Mouse (Mus musculus) intestine, postnatal 0 days (tissue): Measurements from ENCODE around the gene Yy2. TPM values are rescaled to one million over a fixed set of nuclear protein-coding genes. Genes with fewer than 3 reads are reported as not detected.

ENCODE experiments used
- ATAC-seq: fragments of 200-750 bp; cut with Nextera tagmentation; 2 replicates; pipeline ENCODE4 v1.8.0; 2017; ENCODE audit warnings: mild to moderate bottlenecking, moderate TSS enrichment, moderate library complexity
- H3K27ac ChIP-seq: fragments of 300-500 bp; sonication (generic); 2 replicates; pipeline ENCODE4 v1.5.1; 2014; ENCODE audit warnings: mild to moderate bottlenecking, low read depth, low read length, moderate library complexity
- H3K27me3 ChIP-seq: fragments of 300-500 bp; sonication (generic); replicated peaks from 2 replicates; pipeline ENCODE4 v1.6.1; 2014; ENCODE audit warnings: low read length, mixed read lengths; ENCODE audit not compliant: control insufficient read depth, insufficient read depth
- H3K36me3 ChIP-seq: fragments of 300-500 bp; sonication (generic); 2 replicates; pipeline ENCODE4 v1.6.1; 2014; ENCODE audit warnings: mild to moderate bottlenecking, moderate library complexity; ENCODE audit not compliant: control insufficient read depth, insufficient read depth
- H3K4me1 ChIP-seq: fragments of 300-500 bp; sonication (generic); replicated peaks from 2 replicates; pipeline ENCODE4 v1.6.1; 2014; ENCODE audit warnings: antibody characterized with exemption, low read length, mixed read lengths; ENCODE audit not compliant: control insufficient read depth, insufficient read depth
- H3K4me2 ChIP-seq: fragments of 300-500 bp; sonication (generic); replicated peaks from 2 replicates; pipeline ENCODE4 v1.6.1; 2014; ENCODE audit warnings: low read depth, mild to moderate bottlenecking, moderate library complexity
- H3K4me3 ChIP-seq: fragments of 300-500 bp; sonication (generic); 2 replicates; pipeline ENCODE4 v1.5.1; 2014; ENCODE audit warnings: low read depth, low read length
- H3K9ac ChIP-seq: fragments of 300-500 bp; sonication (generic); 2 replicates; pipeline ENCODE4 v1.6.1; 2014; ENCODE audit warnings: mild to moderate bottlenecking, low read depth, low read length
- H3K9me3 ChIP-seq: fragments of 300-500 bp; sonication (generic); 2 replicates; pipeline ENCODE4 v1.6.1; 2016; ENCODE audit warnings: mixed run types; ENCODE audit not compliant: control insufficient read depth
- CTCF ChIP-seq: sonication (generic); IDR thresholded peaks from 2 replicates; pipeline ENCODE4 v1.5.1; 2016; ENCODE audit warnings: low read depth, mild to moderate bottlenecking, control low read depth, antibody characterized with exemption, moderate library complexity
- WGBS: fragments of 180-500 bp; shearing (Covaris S2); extraction: QIAGEN DNeasy Blood & Tissue Kit; methylation state at CpG from one replicate; pipeline ENCODE4 v1.1.7; 2014; 5-methylcytosine and 5-hydroxymethylcytosine counted together
- polyA plus RNA-seq: library from polyadenylated mRNA; unstranded; fragments of >200 nt; fragmentation: Nextera tagmentation; extraction: Ambion mirVana; gene quantifications from 2 replicates; pipeline ENCODE4 v1.2.1, GENCODE M21; 2015

Gene Yy2
- 0.78 and 1.2 TPM in 2 replicates for polyA plus RNA-seq

GRCm38 (mm10) chrX:157568840-157569239 lies at the start of gene Yy2:
Gene Yy2, minus strand, starts transcription at chrX:157568985.
- no peak for TF ChIP-seq CTCF
- Histone ChIP-seq H3K9ac (no peak within 1 kb of the TSS), H3K4me3 (no peak within 1 kb of the TSS), H3K4me2 (no peak within 1 kb of the TSS), H3K36me3 (no peaks in the 10 kb centered on the region; the same call in 1 of the 2 replicates), H3K4me1 (no peaks in the 10 kb centered on the region), H3K9me3 (no peaks in the 10 kb centered on the region), H3K27ac (no peak within 1 kb of the TSS), H3K27me3 (no peaks in the 10 kb centered on the region)
- WGBS: 87% methylated on average over 26 of the region's 26 CpGs
- no peak for ATAC-seq

DNA sequence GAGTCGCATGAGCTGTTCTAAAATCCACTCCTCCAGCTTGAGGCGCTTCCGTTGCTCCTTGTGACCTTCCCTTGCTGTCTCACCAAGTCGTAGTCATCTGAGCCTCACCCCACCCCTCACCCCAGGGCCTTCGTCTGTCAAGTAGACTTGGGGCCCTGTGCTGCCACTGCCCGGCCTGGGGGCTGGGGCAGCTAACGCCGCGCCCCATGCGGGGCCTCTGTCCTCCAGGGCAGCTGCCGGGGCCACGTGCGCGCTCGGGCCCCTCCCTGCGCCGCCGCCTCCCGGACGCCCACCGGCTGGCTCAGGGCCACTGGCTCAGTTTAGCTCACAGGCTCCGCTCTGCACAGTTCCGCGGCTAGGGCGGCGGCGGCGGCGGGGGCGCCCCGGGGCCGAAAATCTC lies 44.1 kb upstream of the Yy2 start:
- WGBS: 29% methylated on average over 32 of the region's 32 CpGs
- H3K4me3 ChIP-seq: no peak overlapping the region
- peak; percentile 73 for ATAC-seq

GRCm38 (mm10) chrX:157601450-157601849 lies 32.7 kb upstream of the Yy2 start:
- ATAC-seq: no peak
- Histone ChIP-seq H3K27me3 (no peaks in the 10 kb centered on the region), H3K36me3 (no peaks in the 10 kb centered on the region), H3K9me3 (no peaks in the 10 kb centered on the region), H3K4me1 (no peaks in the 10 kb centered on the region), H3K4me3 (no peak overlapping the region), H3K4me2 (no peak overlapping the region), H3K9ac (no peak overlapping the region), H3K27ac (peak overlapping the region; percentile 15; the same call in 1 of the 2 replicates)
- WGBS: 14% methylated on average over 3 of the region's 3 CpGs
- TF ChIP-seq CTCF: peak; percentile 64

More for the DNA sequence above, 44.1 kb upstream of the Yy2 start:
- H3K4me2 ChIP-seq: peak overlapping the region; percentile 50
- no peak for TF ChIP-seq CTCF
- H3K27me3 ChIP-seq: no peaks in the 10 kb centered on the region
- H3K4me1 ChIP-seq: no peaks in the 10 kb centered on the region
- no peak overlapping the region for H3K9ac ChIP-seq
- H3K36me3 ChIP-seq: no peaks in the 10 kb centered on the region
- no peaks in the 10 kb centered on the region for H3K9me3 ChIP-seq
- H3K27ac ChIP-seq: no peak overlapping the region

GRCm38 (mm10) chrX:157598186-157598996 lies 29.6 kb upstream of the Yy2 start, which contains the start of gene Mbtps2:
Gene Mbtps2, minus strand, starts transcription at chrX:157598715.
- peak; percentile 92 for ATAC-seq
- Histone ChIP-seq H3K27me3 (no peaks in the 10 kb centered on the region), H3K36me3 (no peaks in the 10 kb centered on the region), H3K9me3 (no peaks in the 10 kb centered on the region), H3K9ac (peak within 1 kb of the TSS; percentile 71), H3K4me3 (peak within 1 kb of the TSS; percentile 63), H3K4me2 (peak within 1 kb of the TSS; percentile 54), H3K27ac (peak within 1 kb of the TSS; percentile 89), H3K4me1 (no peaks in the 10 kb centered on the region)
- TF ChIP-seq CTCF: no peak
- WGBS: 21% methylated on average over 51 of the region's 74 CpGs

DNA sequence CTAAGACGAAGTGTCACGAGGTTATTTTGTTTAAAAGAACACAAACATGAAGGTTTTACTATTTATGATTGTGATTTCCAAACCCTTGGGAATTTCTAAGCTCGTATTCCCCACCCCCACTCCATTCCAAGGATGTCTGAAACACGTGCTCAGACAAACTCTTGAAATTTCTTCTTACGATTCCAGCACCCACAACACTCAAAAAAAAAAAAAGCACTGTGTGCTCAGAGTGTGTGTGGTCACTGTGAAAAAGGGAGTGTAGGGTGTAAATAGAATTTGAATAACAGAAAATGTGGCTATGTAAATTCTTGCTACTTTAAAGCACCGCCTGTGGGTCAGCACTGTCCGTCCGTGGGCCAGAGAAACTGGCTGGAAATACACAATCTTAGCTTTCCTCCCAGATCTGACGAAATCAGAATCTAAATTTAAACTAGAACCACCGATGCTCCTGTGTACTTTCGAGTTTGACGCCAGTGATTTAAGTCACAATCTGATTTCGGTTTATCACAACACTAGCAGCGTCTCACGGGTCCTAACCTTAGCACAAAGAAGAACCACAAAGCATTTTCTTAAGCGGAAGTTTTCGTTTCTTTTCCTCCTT lies 28.9 kb upstream of the Yy2 start:
- Histone ChIP-seq H3K27me3 (no peaks in the 10 kb centered on the region), H3K4me2 (peak overlapping the region; percentile 54), H3K36me3 (no peaks in the 10 kb centered on the region), H3K9ac (peak overlapping the region; percentile 71), H3K27ac (peak overlapping the region; percentile 89), H3K9me3 (no peaks in the 10 kb centered on the region), H3K4me1 (no peaks in the 10 kb centered on the region), H3K4me3 (peak overlapping the region; percentile 63)
- no peak for ATAC-seq
- no peak for TF ChIP-seq CTCF
- 13% methylated on average over 17 of the region's 17 CpGs for WGBS

DNA sequence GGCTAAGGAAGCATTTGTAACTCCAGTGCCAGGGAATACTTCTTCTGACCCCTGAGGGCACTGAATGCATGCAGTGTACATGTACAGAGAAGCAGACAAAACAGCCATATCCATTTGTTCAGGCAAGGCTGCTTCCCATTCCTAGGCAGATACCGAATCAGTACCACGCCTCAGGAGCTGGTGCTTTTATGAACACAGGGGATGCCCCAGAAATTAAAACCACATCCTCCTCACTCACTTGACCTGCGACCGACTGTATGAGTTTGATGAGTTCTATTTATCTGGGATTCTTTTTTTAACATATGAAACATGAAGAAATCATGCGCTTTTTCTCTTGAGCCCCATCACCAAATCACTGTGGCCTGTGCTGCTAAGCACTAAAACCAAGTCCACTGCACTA lies 28.0 kb upstream of the Yy2 start:
- no peak for ATAC-seq
- H3K4me3 ChIP-seq: no peak overlapping the region

More for the DNA sequence above, 28.0 kb upstream of the Yy2 start:
- no peaks in the 10 kb centered on the region for H3K36me3 ChIP-seq
- no peak overlapping the region for H3K9ac ChIP-seq
- no peak for TF ChIP-seq CTCF
- H3K4me1 ChIP-seq: no peaks in the 10 kb centered on the region
- H3K9me3 ChIP-seq: no peaks in the 10 kb centered on the region
- 67% methylated on average over 5 of the region's 5 CpGs for WGBS
- H3K27ac ChIP-seq: no peak overlapping the region
- H3K27me3 ChIP-seq: no peaks in the 10 kb centered on the region
- H3K4me2 ChIP-seq: peak overlapping the region; percentile 54
